Mouse (Mus musculus) left cerebral cortex, postnatal 25 days (tissue): ENCODE measurements around the gene Mcm3ap. TPM values are rescaled to one million over a fixed set of nuclear protein-coding genes. Genes with fewer than 3 reads are reported as not detected.

Experiments used
- DNase-seq, 2 experiments: peaks; one replicate each; pipeline ENCODE4 v3.0.0; 2022; ENCODE audit warnings: low spot score in 2 of 2, mixed read lengths in 1 of 2
- intact Hi-C: fragments of 180-260 bp; cut with DNase I; formaldehyde crosslinking; loops from one replicate; pipeline ENCODE4 v1.15.1; 2025
- total RNA-seq, 2 experiments: library from RNA; stranded (reverse); gene quantifications; 2 replicates each; pipeline ENCODE4 v1.2.3; 2021

Mcm3ap gene
- total RNA-seq, 2 experiments from 2014 or later: 51.1 to 56.9 TPM

GRCm38 (mm10) chr10:76488265-76488664 lies 19.5 kb downstream of the Mcm3ap start:
- intact Hi-C loops: no loop called here
- no peak for DNase-seq

- intact Hi-C loops: no loop called here
- DNase-seq: no peak
Measured at GRCm38 (mm10) chr10:76489205-76489604, 20.5 kb downstream of the Mcm3ap start.

- peak in 1 of 2 experiments; percentile 21 for DNase-seq
- intact Hi-C loops: no loop called here
Measured at GRCm38 (mm10) chr10:76493527-76493926, 24.8 kb downstream of the Mcm3ap start.

GRCm38 (mm10) chr10:76495501-76495900 lies 26.8 kb downstream of the Mcm3ap start:
- intact Hi-C loops: no loop called here
- DNase-seq: no peak

GRCm38 (mm10) chr10:76496366-76496765 lies 27.6 kb downstream of the Mcm3ap start:
- intact Hi-C loops: no loop called here
- peak in 1 of 2 experiments; percentile 26 for DNase-seq

- DNase-seq: no peak
- intact Hi-C loops: no loop called here
Measured at GRCm38 (mm10) chr10:76497522-76497921, 28.8 kb downstream of the Mcm3ap start.

GRCm38 (mm10) chr10:76504271-76504943 lies 35.7 kb downstream of the Mcm3ap start:
- intact Hi-C loops: no loop called here
- DNase-seq: no peak

GRCm38 (mm10) chr10:76505865-76506264 lies 37.1 kb downstream of the Mcm3ap start:
- DNase-seq: no peak
- intact Hi-C loops: no loop called here

- DNase-seq: peak; percentile 27 to 47
- intact Hi-C loops: no loop called here
Measured at GRCm38 (mm10) chr10:76512965-76513583, 44.3 kb downstream of the Mcm3ap start.

GRCm38 (mm10) chr10:76530922-76531321 lies 62.2 kb downstream of the Mcm3ap start:
- intact Hi-C loops: no loop called here
- DNase-seq: no peak

- intact Hi-C loops: no loop called here
- peak; percentile 96 to 98 for DNase-seq
Measured at GRCm38 (mm10) chr10:76531375-76531774, 62.6 kb downstream of the Mcm3ap start, which contains the start of gene Lss. TSS of gene Lss (plus strand) at chr10:76531588.

- DNase-seq: no peak
- intact Hi-C loops: no loop called here
Measured at GRCm38 (mm10) chr10:76531828-76532227, 63.1 kb downstream of the Mcm3ap start.

- intact Hi-C loops: no loop called here
- no peak for DNase-seq
Measured at GRCm38 (mm10) chr10:76535526-76535925, 66.8 kb downstream of the Mcm3ap start.

- intact Hi-C loops: no loop called here
- DNase-seq: no peak
Measured at GRCm38 (mm10) chr10:76537619-76538018, 68.9 kb downstream of the Mcm3ap start.

- DNase-seq: no peak
- intact Hi-C loops: no loop called here
Measured at GRCm38 (mm10) chr10:76541336-76542085, 72.8 kb downstream of the Mcm3ap start.

GRCm38 (mm10) chr10:76542636-76543375 lies 74.1 kb downstream of the Mcm3ap start:
- intact Hi-C loops: no loop called here
- no peak for DNase-seq

GRCm38 (mm10) chr10:76546566-76546965 lies 77.8 kb downstream of the Mcm3ap start:
- intact Hi-C loops: no loop called here
- DNase-seq: no peak

GRCm38 (mm10) chr10:76548218-76548617 lies 79.5 kb downstream of the Mcm3ap start:
- no peak for DNase-seq
- intact Hi-C loops: no loop called here

GRCm38 (mm10) chr10:76550458-76550857 lies 81.7 kb downstream of the Mcm3ap start:
- intact Hi-C loops: loop anchor here (1.0 kb wide), 1 partner anchor 185 kb away; no protein-coding TSS in a partner anchor
- peak in 1 of 2 experiments; percentile 4 for DNase-seq

GRCm38 (mm10) chr10:76551556-76551955 lies 82.8 kb downstream of the Mcm3ap start:
- no peak for DNase-seq
- intact Hi-C loops: no loop called here
